Mouse (Mus musculus): ENCODE results near the gene A930033H14Rik.

- TF ChIP-seq POLR2A (IDR thresholded peaks at IDR 0.05; ENCODE audit: low read depth, low read length) (no peak), CTCF (conservative IDR thresholded peaks at IDR 0.05; ENCODE audit: insufficient read depth, insufficient read length, low read depth, low read length) (no peak)
These were observed 25.4 kb upstream of the A930033H14Rik start for GRCm38 (mm10) chr10:69238311-69238710.
